In the genomic region with DNA sequence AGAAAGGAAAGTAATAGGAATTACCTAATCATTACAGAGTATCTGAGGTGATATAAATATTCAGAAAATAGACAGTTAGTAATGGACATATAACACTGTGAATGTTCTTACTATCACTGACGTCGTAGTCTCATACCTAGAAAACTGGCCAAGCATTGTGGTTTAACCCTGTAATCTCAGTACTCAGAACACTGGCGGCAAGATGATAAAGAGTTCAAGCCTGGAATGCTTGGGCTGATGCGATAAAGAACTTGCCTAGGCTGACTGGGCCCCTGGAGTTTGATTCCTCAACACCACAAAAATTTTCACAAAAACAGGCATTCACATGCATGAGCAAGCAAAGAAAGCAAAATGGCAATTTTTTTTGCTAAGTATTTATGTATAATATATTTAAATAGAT, we compare ENCODE assay signal across 27 mouse cellular contexts. TPM values are rescaled to one million over a fixed set of nuclear protein-coding genes. Genes with fewer than 3 reads are reported as not detected.
A peak's percentile ranks its signal among the peaks of the same experiment; 100 is the strongest.
DNase-seq lines count a peak whose midpoint lies in the region; ATAC-seq lines count a peak whose summit lies in the region.
"Had no signal": no experiment of that assay in that cellular context is flagged by ENCODE, and none has a peak within 500 bp of the region (broad histone marks: within the 10 kb centered on the region; RNA-seq: fewer than 3 reads in every experiment).

No protein-coding gene starts in this region.

- H3K4me3 ChIP-seq in intestine, embryonic 14.5 days (ENCODE audit: low read depth, low read length) = no peak overlapping the region
- no peak overlapping the region for H3K4me3 ChIP-seq in intestine, embryonic 15.5 days (replicated peaks)
- H3K4me3 ChIP-seq in liver, embryonic 13.5 days (replicated peaks) = no peak overlapping the region
- H3K4me3 ChIP-seq: erythroblast, embryonic 14.5 days; forebrain, embryonic 12.5 days; heart, embryonic 13.5 days; midbrain, embryonic 12.5 days; neural tube, embryonic 13.5 days had no signal

- no peak for ATAC-seq in intestine, embryonic 14.5 days (replicated peaks; ENCODE audit: low FRiP score, low TSS enrichment, low read depth)
- ATAC-seq in intestine, embryonic 15.5 days = no peak
- peak; percentile 63; the same call in 1 of the 2 replicates for ATAC-seq in common myeloid progenitor, adult 5-6 weeks (replicated peaks; ENCODE audit: low read depth, poor library complexity, severe bottlenecking)
- ATAC-seq in liver, embryonic 13.5 days (ENCODE audit: low read depth) = peak; percentile 84
- ATAC-seq in megakaryocyte progenitor cell, adult 5-6 weeks (replicated peaks; ENCODE audit: poor library complexity) = peak; percentile 96
- ATAC-seq: forebrain, postnatal 0 days had no signal

- WGBS in intestine, embryonic 14.5 days = 87% methylated on average over 4 of the region's 4 CpGs
- WGBS in intestine, embryonic 15.5 days = 89% methylated on average over 4 of the region's 4 CpGs
- 14% methylated on average over 4 of the region's 4 CpGs for WGBS in liver, embryonic 13.5 days (ENCODE audit: insufficient replicate concordance)

- peaks cover 15% of the 10 kb centered on the region for H3K4me1 ChIP-seq in intestine, embryonic 14.5 days (replicated peaks; ENCODE audit: control insufficient read depth, insufficient read depth, low read length)
- H3K4me1 ChIP-seq in intestine, embryonic 15.5 days (replicated peaks) = no peaks in the 10 kb centered on the region
- H3K4me1 ChIP-seq in liver, embryonic 13.5 days (replicated peaks) = peaks cover 74% of the 10 kb centered on the region

- no peaks in the 10 kb centered on the region for H3K9me3 ChIP-seq in intestine, embryonic 14.5 days (ENCODE audit: control insufficient read depth, low read length)
- no peaks in the 10 kb centered on the region for H3K9me3 ChIP-seq in intestine, embryonic 15.5 days
- no peaks in the 10 kb centered on the region for H3K9me3 ChIP-seq in liver, embryonic 13.5 days (replicated peaks)
- H3K9me3 ChIP-seq: forebrain, embryonic 12.5 days; heart, embryonic 13.5 days; midbrain, embryonic 12.5 days; neural tube, embryonic 13.5 days had no signal

- no peak overlapping the region for H3K4me2 ChIP-seq in intestine, embryonic 14.5 days (ENCODE audit: low read length)
- no peak overlapping the region for H3K4me2 ChIP-seq in intestine, embryonic 15.5 days (replicated peaks)
- H3K4me2 ChIP-seq in liver, embryonic 13.5 days = peak overlapping the region; percentile 38; the same call in 1 of the 2 replicates
- H3K4me2 ChIP-seq: forebrain, embryonic 12.5 days; heart, embryonic 13.5 days; hindbrain, embryonic 14.5 days; lung, embryonic 14.5 days; midbrain, embryonic 12.5 days; neural tube, embryonic 13.5 days had no signal

- no peak overlapping the region for H3K9ac ChIP-seq in intestine, embryonic 14.5 days (ENCODE audit: low read length)
- H3K9ac ChIP-seq in intestine, embryonic 15.5 days = no peak overlapping the region
- H3K9ac ChIP-seq in liver, embryonic 13.5 days = no peak overlapping the region
- H3K9ac ChIP-seq: forebrain, embryonic 12.5 days; forebrain, postnatal 0 days; heart, embryonic 13.5 days; hindbrain, embryonic 14.5 days; lung, embryonic 14.5 days; midbrain, embryonic 12.5 days; neural tube, embryonic 13.5 days had no signal

- peaks cover 16% of the 10 kb centered on the region; the same call in 1 of the 2 replicates for H3K36me3 ChIP-seq in intestine, embryonic 14.5 days (ENCODE audit: control insufficient read depth, insufficient read depth, low read length)
- peaks cover 2% of the 10 kb centered on the region; the same call in 1 of the 2 replicates for H3K36me3 ChIP-seq in intestine, embryonic 15.5 days
- H3K36me3 ChIP-seq in liver, embryonic 13.5 days = peaks cover 11% of the 10 kb centered on the region
- H3K36me3 ChIP-seq: forebrain, embryonic 12.5 days; midbrain, embryonic 12.5 days had no signal

- no peak overlapping the region for H3K27ac ChIP-seq in intestine, embryonic 14.5 days (ENCODE audit: low read depth)
- no peak overlapping the region for H3K27ac ChIP-seq in intestine, embryonic 15.5 days
- no peak overlapping the region for H3K27ac ChIP-seq in liver, embryonic 13.5 days
- H3K27ac ChIP-seq: forebrain, embryonic 12.5 days; heart, embryonic 13.5 days; hindbrain, embryonic 14.5 days; kidney, postnatal 0 days; midbrain, embryonic 12.5 days; neural tube, embryonic 13.5 days had no signal

- H3K27me3 ChIP-seq in intestine, embryonic 14.5 days (replicated peaks; ENCODE audit: control insufficient read depth, insufficient read depth, low read length) = no peaks in the 10 kb centered on the region
- H3K27me3 ChIP-seq in intestine, embryonic 15.5 days (replicated peaks) = no peaks in the 10 kb centered on the region
- no peaks in the 10 kb centered on the region for H3K27me3 ChIP-seq in liver, embryonic 13.5 days
- H3K27me3 ChIP-seq: forebrain, embryonic 12.5 days; heart, embryonic 13.5 days; midbrain, embryonic 12.5 days; neural tube, embryonic 13.5 days had no signal

- peak; percentile 12 for DNase-seq in intestine, embryonic 14.5 days (ENCODE audit: low spot score)
- peak; percentile 69 for DNase-seq in liver, embryonic 13.5 days
- no peak for DNase-seq in gastrocnemius, postnatal 10 days
- no peak for DNase-seq in thymus, postnatal 36 days
- no peak for DNase-seq in gastrocnemius, postnatal 4 days (ENCODE audit: low spot score in 2 of 2)
- DNase-seq: adrenal gland, postnatal 36 days; cerebellum, adult 11 months; cerebellum, adult 9-11 months; forebrain, postnatal 0 days; gastrocnemius, postnatal 25 days; heart, postnatal 10 days; kidney, adult 8-10 months; kidney, postnatal 4 days; layer of hippocampus, postnatal 36 days; left cerebral cortex, postnatal 4 days; lung, embryonic 14.5 days; thymus, postnatal 14 days had no signal

RNA-seq across cellular contexts. Expression of gene Cpd, which starts 8.2 kb away (rescaled TPM):
- 17.5 and 20.9 TPM in 2 replicates for polyA plus RNA-seq in intestine, embryonic 14.5 days (2014; fragmentation: Nextera tagmentation; extraction: Ambion mirVana)
- 10.1 and 11.3 TPM in 2 replicates for polyA plus RNA-seq in intestine, embryonic 15.5 days (2015; fragmentation: Nextera tagmentation; extraction: Ambion mirVana)
- total RNA-seq in common myeloid progenitor, adult 5-6 weeks (2017) = 11.6 and 11.8 TPM in 2 replicates
- polyA plus RNA-seq in liver, embryonic 13.5 days (2015; fragmentation: Nextera tagmentation; extraction: Ambion mirVana) = 4.8 and 6.3 TPM in 2 replicates
- total RNA-seq in megakaryocyte progenitor cell, adult 5-6 weeks (2015) = 28.3 and 29.5 TPM in 2 replicates
- 18.8 and 18.9 TPM in 2 replicates for total RNA-seq in megakaryocyte progenitor cell, adult 5-6 weeks (2017)
- 10 to 100 TPM; 53.7 to 59.6 TPM for total RNA-seq in gastrocnemius, postnatal 10 days (2021)
- 10 to 100 TPM; 63.3 to 66.3 TPM for total RNA-seq in gastrocnemius, postnatal 4 days (2021)

Comparison
In these comparisons a context has a peak if more than half of its experiments do, and no peak if none do; other contexts are left out.
1. ATAC-seq: peak in common myeloid progenitor, adult 5-6 weeks (single experiment), liver, embryonic 13.5 days (single experiment) and megakaryocyte progenitor cell, adult 5-6 weeks (single experiment); none in intestine, embryonic 14.5 days (single experiment) and intestine, embryonic 15.5 days (single experiment).
2. DNase-seq: peak in intestine, embryonic 14.5 days (single experiment) and liver, embryonic 13.5 days (single experiment); none in gastrocnemius, postnatal 10 days (single experiment), thymus, postnatal 36 days (0 of 2) and gastrocnemius, postnatal 4 days (0 of 2).